ENCODE assay signal across 27 mouse cellular contexts in the genomic region with DNA sequence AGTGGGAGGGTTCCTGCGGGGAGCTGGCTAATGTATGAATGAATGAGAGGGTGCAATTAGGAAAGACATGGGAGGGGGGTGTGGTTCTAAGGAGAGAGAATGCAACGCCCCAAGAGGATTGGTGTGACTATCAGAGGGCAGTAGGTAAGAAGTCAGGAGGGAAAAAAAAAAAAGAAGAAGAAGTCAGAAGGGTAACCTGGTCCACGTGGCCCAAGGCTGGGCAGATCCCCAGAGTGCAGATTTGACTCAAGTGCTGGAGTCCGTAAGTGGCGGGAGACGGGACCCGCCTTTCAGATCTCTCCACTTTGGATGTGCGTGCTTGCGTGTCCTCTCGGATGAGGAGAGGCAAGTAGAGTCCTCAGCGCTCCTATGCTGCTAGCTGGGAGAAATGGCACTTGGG. TPM values are rescaled to one million over a fixed set of nuclear protein-coding genes. Genes with fewer than 3 reads are reported as not detected.
DNase-seq lines count a peak whose midpoint lies in the region; ATAC-seq and TF ChIP-seq lines count a peak whose summit lies in the region.
"Had no signal": no experiment of that assay in that cellular context is flagged by ENCODE, and none has a peak within 500 bp of the region (broad histone marks: within the 10 kb centered on the region; RNA-seq: fewer than 3 reads in every experiment).

No protein-coding gene starts in this region.

- TF ChIP-seq EP300 in liver, postnatal 0 days (IDR thresholded peaks at IDR 0.05; ENCODE audit: low read depth) = no peak
- no peak for TF ChIP-seq EP300 in MEL (IDR thresholded peaks at IDR 0.05; ENCODE audit: low read depth in 1 of 2, low read length in 2 of 2)

- ATAC-seq in liver, embryonic 11.5 days (replicated peaks; ENCODE audit: low FRiP score) = no peak
- no peak for ATAC-seq in liver, postnatal 0 days
- ATAC-seq: forebrain, postnatal 0 days had no signal

- H3K36me3 ChIP-seq in heart, embryonic 10.5 days = no peaks in the 10 kb centered on the region
- H3K36me3 ChIP-seq in liver, embryonic 11.5 days (ENCODE audit: control insufficient read depth, insufficient read depth, low read length) = no peaks in the 10 kb centered on the region
- no peaks in the 10 kb centered on the region for H3K36me3 ChIP-seq in liver, postnatal 0 days (replicated peaks; ENCODE audit: insufficient read depth, low read length)
- H3K36me3 ChIP-seq in MEL (ENCODE audit: control insufficient read depth in 1 of 2, insufficient read depth in 2 of 2, low read length in 2 of 2) = peaks cover 0 to 20% of the 10 kb centered on the region in 2 experiments; a peak in 2 of 4 replicates
- H3K36me3 ChIP-seq in limb, embryonic 10.5 days = no peaks in the 10 kb centered on the region
- H3K36me3 ChIP-seq: embryonic facial prominence, embryonic 15.5 days; forebrain, embryonic 12.5 days; G1E; heart, embryonic 13.5 days; hindbrain, embryonic 15.5 days had no signal

- H3K9ac ChIP-seq in liver, embryonic 11.5 days (ENCODE audit: low read depth, low read length) = no peak overlapping the region
- H3K9ac ChIP-seq in liver, postnatal 0 days (replicated peaks) = no peak overlapping the region
- H3K9ac ChIP-seq in MEL (ENCODE audit: control insufficient read depth, low read depth, low read length, poor library complexity, severe bottlenecking) = no peak overlapping the region
- H3K9ac ChIP-seq: embryonic facial prominence, embryonic 15.5 days; forebrain, embryonic 12.5 days; forebrain, postnatal 0 days; heart, embryonic 13.5 days; hindbrain, embryonic 15.5 days had no signal

- no peak overlapping the region for H3K4me2 ChIP-seq in liver, embryonic 11.5 days
- no peak overlapping the region for H3K4me2 ChIP-seq in liver, postnatal 0 days (ENCODE audit: low read depth, low read length)
- H3K4me2 ChIP-seq: embryonic facial prominence, embryonic 15.5 days; forebrain, embryonic 12.5 days; heart, embryonic 13.5 days; hindbrain, embryonic 15.5 days had no signal

- no peak for TF ChIP-seq RAD21 in MEL (IDR thresholded peaks at IDR 0.05; ENCODE audit: low read depth, low read length)

- peaks cover 62% of the 10 kb centered on the region for H3K4me1 ChIP-seq in heart, embryonic 10.5 days
- H3K4me1 ChIP-seq in liver, embryonic 11.5 days (replicated peaks; ENCODE audit: control insufficient read depth, insufficient read depth, low read length) = peaks cover 65% of the 10 kb centered on the region
- H3K4me1 ChIP-seq in liver, postnatal 0 days (ENCODE audit: insufficient read depth) = peaks cover 32% of the 10 kb centered on the region
- peaks cover 17 to 50% of the 10 kb centered on the region in 2 experiments for H3K4me1 ChIP-seq in MEL (ENCODE audit: control insufficient read depth in 1 of 2, insufficient read depth in 2 of 2, low read length in 2 of 2)
- peaks cover 75% of the 10 kb centered on the region for H3K4me1 ChIP-seq in limb, embryonic 10.5 days

- no peak for DNase-seq in heart, embryonic 10.5 days (ENCODE audit: low spot score)
- no peak for DNase-seq in heart, adult 9 months (ENCODE audit: low spot score in 2 of 2)
- no peak for DNase-seq in liver, embryonic 11.5 days (ENCODE audit: low spot score)
- DNase-seq in liver, postnatal 0 days = no peak
- DNase-seq in MEL (ENCODE audit: low read depth, low spot score) = no peak
- no peak for DNase-seq in limb, embryonic 10.5 days (ENCODE audit: low spot score)
- DNase-seq in spleen, adult 18-20 months = no peak
- DNase-seq: adrenal gland, postnatal 25 days; cerebellum, adult 2 months; cerebellum, postnatal 14 days; embryo, embryonic 11 days; forebrain, postnatal 0 days; gastrocnemius, postnatal 14 days; heart, adult 2 months; heart, postnatal 36 days had no signal

- no peak for TF ChIP-seq POLR2A in MEL (IDR thresholded peaks at IDR 0.05; ENCODE audit: control insufficient read depth in 1 of 2, insufficient read depth in 1 of 2, low read depth in 1 of 2, low read length in 2 of 2, poor library complexity in 1 of 2)

- no peak for TF ChIP-seq CTCF in liver, postnatal 0 days (IDR thresholded peaks at IDR 0.05; ENCODE audit: low read depth)
- TF ChIP-seq CTCF in MEL (IDR thresholded peaks at IDR 0.05 in 2 of 3, conservative IDR thresholded peaks at IDR 0.05 in 1 of 3; ENCODE audit: control insufficient read depth in 1 of 3, insufficient read depth in 1 of 3, low read depth in 2 of 3, low read length in 3 of 3, poor library complexity in 1 of 3, severe bottlenecking in 1 of 3) = no peak

- WGBS in heart, embryonic 10.5 days = 82% methylated on average over 11 of the region's 11 CpGs
- WGBS in liver, embryonic 11.5 days = 85% methylated on average over 11 of the region's 11 CpGs
- 84% methylated on average over 11 of the region's 11 CpGs for WGBS in liver, postnatal 0 days (ENCODE audit: insufficient replicate concordance)
- WGBS in limb, embryonic 10.5 days = 81% methylated on average over 11 of the region's 11 CpGs

- H3K27me3 ChIP-seq in heart, embryonic 10.5 days (ENCODE audit: insufficient read depth, poor library complexity, severe bottlenecking) = no peaks in the 10 kb centered on the region
- H3K27me3 ChIP-seq in liver, embryonic 11.5 days (replicated peaks; ENCODE audit: control insufficient read depth, insufficient read depth, low read length) = no peaks in the 10 kb centered on the region
- H3K27me3 ChIP-seq in liver, postnatal 0 days (ENCODE audit: insufficient read depth, low read length) = no peaks in the 10 kb centered on the region
- no peaks in the 10 kb centered on the region for H3K27me3 ChIP-seq in MEL (ENCODE audit: control insufficient read depth in 1 of 2, insufficient read depth in 2 of 2, low read length in 2 of 2)
- H3K27me3 ChIP-seq in limb, embryonic 10.5 days (ENCODE audit: low read depth, poor library complexity, severe bottlenecking) = no peaks in the 10 kb centered on the region
- H3K27me3 ChIP-seq: embryonic facial prominence, embryonic 15.5 days; forebrain, embryonic 12.5 days; heart, embryonic 13.5 days; hindbrain, embryonic 15.5 days had no signal

- no peak overlapping the region for H3K4me3 ChIP-seq in heart, embryonic 10.5 days
- H3K4me3 ChIP-seq in liver, embryonic 11.5 days (ENCODE audit: low read depth, low read length) = no peak overlapping the region
- no peak overlapping the region for H3K4me3 ChIP-seq in liver, postnatal 0 days (ENCODE audit: low read depth, low read length)
- H3K4me3 ChIP-seq in MEL (ENCODE audit: control insufficient read depth in 1 of 2, insufficient read depth in 1 of 2, low read depth in 2 of 2, low read length in 2 of 2) = no peak overlapping the region
- no peak overlapping the region for H3K4me3 ChIP-seq in limb, embryonic 10.5 days
- H3K4me3 ChIP-seq: embryonic facial prominence, embryonic 15.5 days; forebrain, embryonic 12.5 days; heart, adult 2 months; heart, embryonic 13.5 days; hindbrain, embryonic 15.5 days had no signal

- H3K27ac ChIP-seq in heart, embryonic 10.5 days = peak overlapping the region; percentile 88
- 0 out of 2 replicates have a peak overlapping the region, but pooled peaks have one; percentile 9 for H3K27ac ChIP-seq in liver, embryonic 11.5 days (ENCODE audit: low read depth, low read length)
- H3K27ac ChIP-seq in liver, postnatal 0 days (ENCODE audit: low read depth) = no peak overlapping the region
- H3K27ac ChIP-seq in MEL (ENCODE audit: control insufficient read depth, low read depth, low read length) = peak overlapping the region; percentile 59
- H3K27ac ChIP-seq in limb, embryonic 10.5 days = peak overlapping the region; percentile 84; the same call in 1 of the 2 replicates
- H3K27ac ChIP-seq: forebrain, embryonic 12.5 days; heart, adult 2 months; hindbrain, embryonic 15.5 days had no signal

- no peaks in the 10 kb centered on the region for H3K9me3 ChIP-seq in heart, embryonic 10.5 days
- H3K9me3 ChIP-seq in liver, embryonic 11.5 days (ENCODE audit: control insufficient read depth, low read length) = no peaks in the 10 kb centered on the region
- H3K9me3 ChIP-seq in liver, postnatal 0 days (ENCODE audit: low read length) = no peaks in the 10 kb centered on the region
- H3K9me3 ChIP-seq in MEL (replicated peaks; ENCODE audit: insufficient read depth, low read length) = no peaks in the 10 kb centered on the region
- no peaks in the 10 kb centered on the region for H3K9me3 ChIP-seq in limb, embryonic 10.5 days (replicated peaks)
- H3K9me3 ChIP-seq: embryonic facial prominence, embryonic 15.5 days; forebrain, embryonic 12.5 days; G1E; heart, embryonic 13.5 days; hindbrain, embryonic 15.5 days had no signal

- no peaks in the 10 kb centered on the region for H3K79me2 ChIP-seq in MEL (ENCODE audit: control insufficient read depth, insufficient read depth, low read length, poor library complexity)

TF ChIP-seq in MEL, 35 proteins besides CTCF, POLR2A, EP300 and RAD21 (continues in another document):
- TF ChIP-seq ZKSCAN1 (IDR thresholded peaks at IDR 0.05; ENCODE audit: low read depth, low read length) = no peak

RNA-seq across cellular contexts. Expression of a gene that starts 16.2 kb away (rescaled TPM):
- polyA plus RNA-seq in heart, embryonic 10.5 days (2016; fragmentation: Nextera tagmentation; extraction: Ambion mirVana) = 3.5 and 5.6 TPM in 2 replicates
- polyA plus RNA-seq in liver, embryonic 11.5 days (2014; fragmentation: Nextera tagmentation; extraction: Ambion mirVana) = 2.9 and 3.9 TPM in 2 replicates
- 0.72 and 2.1 TPM in 2 replicates for polyA plus RNA-seq in liver, postnatal 0 days (2015; fragmentation: Nextera tagmentation; extraction: Ambion mirVana)
- total RNA-seq in MEL (2012; rRNA removed) = 1.5 and 1.8 TPM in 2 replicates
- 1 to 10 TPM in 1 of 2 experiments, not detected in 1; 2.5 TPM for polyA plus RNA-seq in MEL (2012; ENCODE audit: insufficient read depth in 1 of 2, insufficient read length in 2 of 2, low read depth in 1 of 2, low replicate concordance in 2 of 2, missing spikeins in 1 of 2)
- polyA plus RNA-seq in limb, embryonic 10.5 days (2016; fragmentation: Nextera tagmentation; extraction: Ambion mirVana) = 9.0 and 10.7 TPM in 2 replicates

RNA-seq across cellular contexts. Expression of a gene that starts 54.9 kb away (rescaled TPM):
- polyA plus RNA-seq in heart, embryonic 10.5 days (2016; fragmentation: Nextera tagmentation; extraction: Ambion mirVana) = 0.23 and 0.33 TPM in 2 replicates
- polyA plus RNA-seq in liver, embryonic 11.5 days (2014; fragmentation: Nextera tagmentation; extraction: Ambion mirVana) = 0.11 TPM in 1 of 2 replicates, not detected in the other
- polyA plus RNA-seq in liver, postnatal 0 days (2015; fragmentation: Nextera tagmentation; extraction: Ambion mirVana) = 0.07 TPM in 1 of 2 replicates, not detected in the other
- total RNA-seq in MEL (2012; rRNA removed) = 0.08 and 0.10 TPM in 2 replicates
- not detected for polyA plus RNA-seq in MEL (2012; ENCODE audit: insufficient read depth in 1 of 2, insufficient read length in 2 of 2, low read depth in 1 of 2, low replicate concordance in 2 of 2, missing spikeins in 1 of 2)
- 0.09 and 0.13 TPM in 2 replicates for polyA plus RNA-seq in limb, embryonic 10.5 days (2016; fragmentation: Nextera tagmentation; extraction: Ambion mirVana)
- total RNA-seq: common myeloid progenitor, adult 5-6 weeks; forebrain, postnatal 0 days; G1E; gastrocnemius, adult 18-20 months; gastrocnemius, postnatal 14 days had no signal
- polyA plus RNA-seq: activated CD4-positive, CD25-positive, alpha-beta regulatory T cell, adult 4 months; cerebellum, adult 2 months; forebrain, embryonic 12.5 days; forebrain, postnatal 0 days; G1E; heart, postnatal 0 days; hindbrain, embryonic 11.5 days; hindbrain, embryonic 15.5 days; inflammation-experienced regulatory T-cells, adult 6 months had no signal

RNA-seq across cellular contexts. Expression of a gene that starts 57.9 kb away (rescaled TPM):
- polyA plus RNA-seq in heart, embryonic 10.5 days (2016; fragmentation: Nextera tagmentation; extraction: Ambion mirVana) = 0.43 and 0.83 TPM in 2 replicates
- 0.22 TPM in 2 replicates for polyA plus RNA-seq in liver, embryonic 11.5 days (2014; fragmentation: Nextera tagmentation; extraction: Ambion mirVana)
- 0.07 and 0.08 TPM in 2 replicates for polyA plus RNA-seq in liver, postnatal 0 days (2015; fragmentation: Nextera tagmentation; extraction: Ambion mirVana)
- not detected in 2 replicates for total RNA-seq in MEL (2012; rRNA removed)
- polyA plus RNA-seq in MEL (2012; ENCODE audit: insufficient read depth in 1 of 2, insufficient read length in 2 of 2, low read depth in 1 of 2, low replicate concordance in 2 of 2, missing spikeins in 1 of 2) = under 1 TPM in 1 of 2 experiments, not detected in 1; 0.03 TPM
- 0.04 and 0.05 TPM in 2 replicates for polyA plus RNA-seq in limb, embryonic 10.5 days (2016; fragmentation: Nextera tagmentation; extraction: Ambion mirVana)
- total RNA-seq: common myeloid progenitor, adult 5-6 weeks had no signal
- polyA plus RNA-seq: activated CD4-positive, CD25-positive, alpha-beta regulatory T cell, adult 4 months; embryonic facial prominence, embryonic 11.5 days; G1E; inflammation-experienced regulatory T-cells, adult 6 months had no signal
